Mouse (Mus musculus) urinary bladder, postnatal 36 days (tissue): ENCODE results near the gene Gabrd.

Experiments used
- DNase-seq, 2 experiments: peaks; one replicate each; pipeline ENCODE4 v3.0.0; 2022; ENCODE audit warnings: low spot score in 2 of 2, mixed read lengths in 1 of 2

Gene Gabrd

GRCm38 (mm10) chr4:155383326-155383725, 14.6 kb downstream of the Gabrd start:
- no peak for DNase-seq

GRCm38 (mm10) chr4:155382752-155383151, 15.2 kb downstream of the Gabrd start:
- no peak for DNase-seq

GRCm38 (mm10) chr4:155381974-155382373, 15.9 kb downstream of the Gabrd start:
- no peak for DNase-seq

GRCm38 (mm10) chr4:155371797-155372735, 25.8 kb downstream of the Gabrd start:
- no peak for DNase-seq

GRCm38 (mm10) chr4:155370737-155371715, 26.9 kb downstream of the Gabrd start:
- no peak for DNase-seq

GRCm38 (mm10) chr4:155368684-155369083, 29.2 kb downstream of the Gabrd start:
- DNase-seq, result peak; percentile 67 to 79

GRCm38 (mm10) chr4:155367739-155368138, 30.2 kb downstream of the Gabrd start:
- DNase-seq, result no peak

GRCm38 (mm10) chr4:155366784-155367183, 31.1 kb downstream of the Gabrd start:
- DNase-seq, result no peak

- DNase-seq, result no peak
Observed at GRCm38 (mm10) chr4:155362443-155362842, 35.5 kb downstream of the Gabrd start.

- peak; percentile 81 to 89 for DNase-seq
Observed at GRCm38 (mm10) chr4:155361303-155361791, 36.6 kb downstream of the Gabrd start, which contains the start of gene Prkcz. Gene Prkcz, minus strand, starts transcription at chr4:155361361.

- peak in 1 of 2 experiments; percentile 25 for DNase-seq
Observed at GRCm38 (mm10) chr4:155360856-155361255, 37.1 kb downstream of the Gabrd start.

GRCm38 (mm10) chr4:155359560-155360464, 38.1 kb downstream of the Gabrd start:
- DNase-seq, result no peak

- DNase-seq, result no peak
Observed at GRCm38 (mm10) chr4:155357601-155358000, 40.3 kb downstream of the Gabrd start.

GRCm38 (mm10) chr4:155356354-155356753, 41.6 kb downstream of the Gabrd start:
- DNase-seq, result no peak

- DNase-seq, result no peak
Observed at GRCm38 (mm10) chr4:155354546-155354945, 43.4 kb downstream of the Gabrd start.

- DNase-seq, result no peak
Observed at GRCm38 (mm10) chr4:155354035-155354434, 43.9 kb downstream of the Gabrd start.

GRCm38 (mm10) chr4:155352581-155352980, 45.3 kb downstream of the Gabrd start:
- no peak for DNase-seq

- DNase-seq, result no peak
Observed at GRCm38 (mm10) chr4:155346350-155346749, 51.6 kb downstream of the Gabrd start.

GRCm38 (mm10) chr4:155345608-155345953, 52.3 kb downstream of the Gabrd start:
- peak in 1 of 2 experiments; percentile 20 for DNase-seq

- DNase-seq, result no peak
Observed at GRCm38 (mm10) chr4:155344716-155345607, 53.0 kb downstream of the Gabrd start.
